Mouse (Mus musculus): ENCODE results near the gene Shtn1. TPM values are rescaled to one million over a fixed set of nuclear protein-coding genes. Genes with fewer than 3 reads are reported as not detected.

Shtn1 gene
- polyA plus RNA-seq, 1 experiment: not detected

DNA sequence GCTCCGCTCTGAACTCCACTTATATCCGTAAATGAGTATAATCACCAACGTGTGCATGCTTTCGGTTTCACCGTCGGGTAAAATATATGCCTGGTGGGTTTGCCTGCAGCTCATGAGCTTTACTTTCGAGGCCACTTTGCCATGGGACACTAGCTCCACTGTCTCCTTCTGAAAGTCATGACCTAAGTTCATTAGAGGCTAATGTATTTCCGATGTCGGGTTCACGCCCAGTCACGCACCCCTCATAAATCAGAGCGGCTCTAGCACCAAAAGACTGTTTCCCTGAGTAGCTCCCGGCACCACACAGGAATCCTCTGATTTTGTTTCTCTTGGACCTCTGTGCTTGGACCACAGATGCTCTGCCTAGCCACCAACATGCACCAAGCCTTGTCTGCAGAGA lies 105.1 kb downstream of the Shtn1 start:
- H3K4me3 ChIP-seq (replicated peaks): no peak overlapping the region
- no peaks in the 10 kb centered on the region for H3K36me3 ChIP-seq (ENCODE audit: control insufficient read depth)
- H3K27me3 ChIP-seq (ENCODE audit: control insufficient read depth): peaks cover 2% of the 10 kb centered on the region; the same call in 1 of the 2 replicates
- H3K4me1 ChIP-seq (ENCODE audit: control insufficient read depth): no peaks in the 10 kb centered on the region
- no peaks in the 10 kb centered on the region; the same call in 1 of the 2 replicates for H3K9me3 ChIP-seq (ENCODE audit: control insufficient read depth, low read length)
- no peak for TF ChIP-seq TAL1 (IDR thresholded peaks at IDR 0.05; ENCODE audit: low read length)
- TF ChIP-seq GATA1 (IDR thresholded peaks at IDR 0.05; ENCODE audit: low read length): no peak

DNA sequence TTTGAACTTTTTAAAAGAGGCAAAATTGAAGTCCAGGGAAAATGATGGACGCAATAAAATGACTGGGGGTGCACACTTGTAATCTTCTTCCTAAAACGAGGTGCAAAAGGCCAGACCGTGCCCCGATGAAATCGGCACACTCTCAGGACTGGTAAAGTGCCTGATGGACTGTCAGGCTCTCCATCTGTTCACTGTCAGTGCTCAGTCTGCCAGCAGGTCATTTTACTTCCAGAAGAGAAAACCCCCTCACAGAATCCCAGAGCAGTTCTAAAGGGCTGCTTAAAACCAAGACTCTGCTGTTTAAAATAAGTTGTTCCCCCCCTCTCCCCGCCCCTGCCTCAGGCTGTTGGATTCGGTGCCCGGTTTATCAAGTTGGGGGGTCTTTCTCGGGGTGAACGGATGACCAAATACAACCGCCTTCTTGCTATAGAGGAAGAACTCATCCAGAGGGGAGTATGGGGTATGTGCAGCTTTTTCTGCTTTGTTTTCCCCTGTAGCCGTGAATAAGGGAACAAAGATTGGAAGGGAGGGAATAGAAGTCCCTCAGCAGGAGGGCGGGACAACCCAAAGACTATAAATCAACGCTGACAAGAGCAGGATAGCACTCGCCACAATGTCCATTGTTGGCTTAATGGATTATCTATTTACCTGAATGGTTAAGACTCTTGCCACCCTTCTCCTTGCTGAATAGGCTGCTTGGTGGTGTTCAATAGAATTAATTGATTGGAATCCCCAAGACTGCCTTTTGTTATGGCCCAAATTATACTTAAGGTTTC lies 107.0 kb downstream of the Shtn1 start:
- no peaks in the 10 kb centered on the region; the same call in 1 of the 2 replicates for H3K27me3 ChIP-seq (ENCODE audit: control insufficient read depth)
- TF ChIP-seq GATA1 (IDR thresholded peaks at IDR 0.05; ENCODE audit: low read length) (no peak), TAL1 (IDR thresholded peaks at IDR 0.05; ENCODE audit: low read length) (no peak)
- H3K4me3 ChIP-seq (replicated peaks): no peak overlapping the region
- H3K9me3 ChIP-seq (ENCODE audit: control insufficient read depth, low read length): no peaks in the 10 kb centered on the region; the same call in 1 of the 2 replicates
- H3K36me3 ChIP-seq (ENCODE audit: control insufficient read depth): no peaks in the 10 kb centered on the region
- H3K4me1 ChIP-seq (ENCODE audit: control insufficient read depth): no peaks in the 10 kb centered on the region

DNA sequence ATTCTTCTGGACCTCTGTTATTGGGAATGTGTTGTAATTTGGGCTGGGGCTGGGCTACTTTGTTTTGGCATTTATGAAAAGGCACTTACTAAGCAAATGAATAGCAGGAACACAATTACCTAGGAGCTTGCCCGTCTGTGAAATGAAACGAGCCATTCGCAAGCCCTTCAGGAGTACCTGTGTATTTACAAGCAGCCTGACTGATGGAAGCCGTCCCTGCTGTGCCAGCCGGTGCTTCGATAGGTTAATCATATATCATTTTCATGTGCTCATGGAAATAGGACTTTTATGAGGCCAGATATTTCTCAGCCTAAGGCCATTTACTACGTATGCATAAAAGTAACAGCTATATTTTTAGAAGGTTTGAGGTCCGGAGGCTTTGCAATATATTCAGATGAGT lies 112.9 kb downstream of the Shtn1 start:
- Histone ChIP-seq H3K36me3 (ENCODE audit: control insufficient read depth) (no peaks in the 10 kb centered on the region), H3K9me3 (ENCODE audit: control insufficient read depth, low read length) (no peaks in the 10 kb centered on the region; the same call in 1 of the 2 replicates), H3K4me3 (replicated peaks) (no peak overlapping the region), H3K27me3 (ENCODE audit: control insufficient read depth) (no peaks in the 10 kb centered on the region; the same call in 1 of the 2 replicates), H3K4me1 (ENCODE audit: control insufficient read depth) (no peaks in the 10 kb centered on the region)
- TF ChIP-seq GATA1 (IDR thresholded peaks at IDR 0.05; ENCODE audit: low read length) (no peak), TAL1 (IDR thresholded peaks at IDR 0.05; ENCODE audit: low read length) (no peak)

DNA sequence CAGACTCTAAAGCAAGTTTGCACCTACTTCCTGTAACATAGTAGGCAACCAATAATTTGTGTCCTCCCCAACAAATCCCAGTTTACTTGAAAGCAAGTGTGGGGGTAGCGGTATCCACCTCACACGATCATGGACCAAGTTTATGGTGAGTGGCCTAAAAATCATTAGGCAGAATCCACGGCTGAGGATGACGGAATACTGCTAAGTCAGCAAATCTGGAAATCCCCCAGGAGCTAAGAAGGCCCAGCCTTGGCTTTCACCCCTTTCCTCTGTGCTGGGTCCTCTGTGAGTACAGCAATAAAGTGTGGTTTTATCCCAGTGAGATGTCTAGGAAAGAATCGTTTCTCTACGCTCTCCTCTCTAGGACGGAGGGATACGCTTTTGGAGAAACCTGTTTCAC lies 121.1 kb downstream of the Shtn1 start:
- TF ChIP-seq GATA1 (IDR thresholded peaks at IDR 0.05; ENCODE audit: low read length): no peak
- TF ChIP-seq TAL1 (IDR thresholded peaks at IDR 0.05; ENCODE audit: low read length): no peak
- H3K4me3 ChIP-seq (replicated peaks): no peak overlapping the region
- H3K9me3 ChIP-seq (ENCODE audit: control insufficient read depth, low read length): no peaks in the 10 kb centered on the region
- no peaks in the 10 kb centered on the region for H3K36me3 ChIP-seq (ENCODE audit: control insufficient read depth)
- no peaks in the 10 kb centered on the region for H3K4me1 ChIP-seq (ENCODE audit: control insufficient read depth)
- H3K27me3 ChIP-seq (ENCODE audit: control insufficient read depth): peaks cover 10% of the 10 kb centered on the region

DNA sequence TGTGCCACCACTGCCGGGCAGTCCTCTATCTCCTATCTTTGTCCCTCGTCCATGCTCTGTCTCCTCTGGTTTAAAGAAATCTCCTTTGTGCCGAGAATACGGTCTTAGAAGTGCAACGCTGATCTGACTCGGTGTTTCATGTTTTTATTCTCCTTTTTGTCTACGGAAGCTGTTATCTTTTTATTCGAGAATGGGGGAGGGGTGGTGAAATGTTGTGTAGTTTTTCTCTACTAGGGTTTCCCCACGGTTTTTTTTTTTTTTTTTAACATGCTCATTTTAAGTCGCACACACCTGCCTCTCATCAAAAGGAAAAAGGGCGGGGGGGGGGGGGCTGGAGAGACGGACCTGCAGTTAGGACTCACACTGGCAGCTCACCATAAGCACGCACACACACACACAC lies 123.7 kb downstream of the Shtn1 start:
- Histone ChIP-seq H3K27me3 (ENCODE audit: control insufficient read depth) (peaks cover 10% of the 10 kb centered on the region), H3K4me1 (ENCODE audit: control insufficient read depth) (no peaks in the 10 kb centered on the region), H3K36me3 (ENCODE audit: control insufficient read depth) (no peaks in the 10 kb centered on the region), H3K4me3 (replicated peaks) (no peak overlapping the region), H3K9me3 (ENCODE audit: control insufficient read depth, low read length) (no peaks in the 10 kb centered on the region)
- TF ChIP-seq GATA1 (IDR thresholded peaks at IDR 0.05; ENCODE audit: low read length): no peak
- TF ChIP-seq TAL1 (IDR thresholded peaks at IDR 0.05; ENCODE audit: low read length): no peak

DNA sequence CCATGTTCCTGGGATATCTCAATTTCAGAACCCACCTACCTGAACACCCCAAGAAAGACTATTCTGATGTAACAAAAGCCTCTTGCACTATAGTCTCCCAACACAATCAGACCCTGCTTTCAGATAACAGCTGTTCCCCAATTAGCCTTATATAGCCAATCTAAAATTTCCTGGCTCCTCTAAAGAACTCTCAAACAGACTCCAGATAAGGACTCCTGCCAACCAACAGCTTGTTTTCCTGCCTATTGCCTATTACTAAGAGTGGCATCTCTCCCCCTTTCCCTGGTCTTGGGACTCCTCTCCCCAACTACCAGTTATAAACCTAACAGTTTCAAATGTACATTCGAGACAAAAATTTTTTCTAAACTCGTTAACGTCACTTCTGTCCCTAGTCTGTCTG lies 124.4 kb downstream of the Shtn1 start:
- H3K9me3 ChIP-seq (ENCODE audit: control insufficient read depth, low read length): no peaks in the 10 kb centered on the region
- no peak overlapping the region for H3K4me3 ChIP-seq (replicated peaks)
- TF ChIP-seq GATA1 (IDR thresholded peaks at IDR 0.05; ENCODE audit: low read length): no peak
- TF ChIP-seq TAL1 (IDR thresholded peaks at IDR 0.05; ENCODE audit: low read length): no peak
- no peaks in the 10 kb centered on the region for H3K4me1 ChIP-seq (ENCODE audit: control insufficient read depth)
- H3K27me3 ChIP-seq (ENCODE audit: control insufficient read depth): peaks cover 10% of the 10 kb centered on the region
- no peaks in the 10 kb centered on the region for H3K36me3 ChIP-seq (ENCODE audit: control insufficient read depth)

DNA sequence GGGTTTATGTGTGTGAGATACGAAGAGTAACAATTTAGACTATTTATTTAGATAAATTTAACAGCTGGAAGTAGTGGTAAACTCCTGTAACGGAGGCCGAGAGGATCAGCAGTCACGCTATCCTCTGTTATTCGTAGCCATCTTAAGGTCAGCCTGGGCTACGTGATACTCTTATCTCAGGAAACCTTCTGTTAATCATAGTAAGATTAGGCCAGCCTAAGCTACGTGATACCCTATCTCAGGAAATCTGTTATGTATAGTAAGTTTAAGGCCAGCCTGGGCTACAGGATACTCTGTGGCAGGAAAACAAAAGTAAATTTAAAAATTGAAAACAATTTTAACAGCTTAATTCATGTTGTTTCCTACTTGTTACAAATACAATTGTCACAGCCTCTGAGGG lies 129.9 kb downstream of the Shtn1 start:
- peaks cover 2% of the 10 kb centered on the region; the same call in 1 of the 2 replicates for H3K27me3 ChIP-seq (ENCODE audit: control insufficient read depth)
- no peaks in the 10 kb centered on the region for H3K9me3 ChIP-seq (ENCODE audit: control insufficient read depth, low read length)
- no peak overlapping the region for H3K4me3 ChIP-seq (replicated peaks)
- no peaks in the 10 kb centered on the region for H3K36me3 ChIP-seq (ENCODE audit: control insufficient read depth)
- TF ChIP-seq TAL1 (IDR thresholded peaks at IDR 0.05; ENCODE audit: low read length) (no peak), GATA1 (IDR thresholded peaks at IDR 0.05; ENCODE audit: low read length) (no peak)
- peaks cover 20% of the 10 kb centered on the region for H3K4me1 ChIP-seq (ENCODE audit: control insufficient read depth)

DNA sequence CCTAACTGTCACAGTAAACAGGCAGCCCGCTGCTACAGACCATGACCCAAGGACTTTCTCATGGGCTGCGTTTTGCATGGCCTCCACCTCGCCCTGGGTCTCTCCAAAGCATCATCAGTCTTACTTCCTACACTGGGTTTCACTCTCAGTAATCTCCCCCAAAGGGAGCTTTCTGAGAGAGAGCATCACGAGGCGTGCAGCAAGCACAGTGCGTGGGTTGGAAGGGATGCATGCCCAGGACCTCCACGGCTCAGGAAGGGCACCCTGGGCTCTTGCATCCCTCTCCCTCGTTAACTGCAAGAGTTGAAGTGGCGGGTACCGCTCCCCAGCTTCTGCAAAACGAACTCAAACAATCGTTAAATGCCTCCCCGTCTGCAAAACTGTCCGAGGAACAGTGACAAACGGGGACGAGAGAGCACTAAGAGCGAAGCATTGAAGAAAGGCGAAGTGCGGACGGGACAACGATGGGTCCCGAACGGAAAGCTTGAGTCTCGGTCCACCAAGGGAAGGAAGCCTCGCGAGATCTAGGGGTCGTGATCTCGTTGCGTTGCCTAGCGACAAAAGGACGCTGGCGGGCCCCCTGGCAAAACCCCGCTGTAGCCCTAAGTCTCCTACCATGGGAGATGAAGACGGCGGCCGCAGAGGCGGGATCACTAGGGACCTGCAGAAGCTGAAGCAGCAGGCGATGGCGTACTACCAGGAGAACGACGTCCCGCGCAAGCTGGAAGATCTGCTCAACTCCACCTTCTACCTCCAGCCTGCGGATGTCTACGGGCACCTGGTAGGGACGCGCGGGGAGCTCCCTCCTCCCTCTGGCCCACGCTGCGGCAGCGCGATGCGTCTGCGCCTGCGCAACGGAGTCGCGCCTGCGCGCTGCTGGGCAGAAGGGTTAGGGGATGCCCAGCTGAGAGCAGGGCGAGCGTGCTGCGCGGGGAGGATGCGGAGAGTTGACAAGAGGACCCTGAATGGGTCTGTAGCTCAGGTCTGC lies 132.8 kb downstream of the Shtn1 start, which contains the start of the genes Eno4 and Hspa12a:
Gene Eno4 (plus strand): TSS at position 585 of the 988 bp plus-strand sequence.
Gene Hspa12a (minus strand): TSS at position 814 of the 988 bp plus-strand sequence.
- Histone ChIP-seq H3K4me3 (replicated peaks) (peak within 1 kb of the TSS; percentile 71), H3K4me1 (ENCODE audit: control insufficient read depth) (peaks cover 20% of the 10 kb centered on the region), H3K9me3 (ENCODE audit: control insufficient read depth, low read length) (no peaks in the 10 kb centered on the region), H3K36me3 (ENCODE audit: control insufficient read depth) (no peaks in the 10 kb centered on the region), H3K27me3 (ENCODE audit: control insufficient read depth) (peaks cover 2% of the 10 kb centered on the region; the same call in 1 of the 2 replicates)
- TF ChIP-seq GATA1 (IDR thresholded peaks at IDR 0.05; ENCODE audit: low read length) (no peak), TAL1 (IDR thresholded peaks at IDR 0.05; ENCODE audit: low read length) (no peak)
